Mouse (Mus musculus): ENCODE measurements around the gene Hddc2.

The Hddc2 gene

GRCm38 (mm10) chr10:31312865-31313848, at the start of gene Hddc2:
Hddc2 (plus strand) TSS chr10:31313383.
- DNase-seq (ENCODE audit: low spot score): peak; percentile 89

GRCm38 (mm10) chr10:31272738-31273137, 40.4 kb upstream of the Hddc2 start:
- DNase-seq (ENCODE audit: low spot score): no peak

GRCm38 (mm10) chr10:31273171-31273570, 40.0 kb upstream of the Hddc2 start:
- DNase-seq (ENCODE audit: low spot score): no peak

DNA sequence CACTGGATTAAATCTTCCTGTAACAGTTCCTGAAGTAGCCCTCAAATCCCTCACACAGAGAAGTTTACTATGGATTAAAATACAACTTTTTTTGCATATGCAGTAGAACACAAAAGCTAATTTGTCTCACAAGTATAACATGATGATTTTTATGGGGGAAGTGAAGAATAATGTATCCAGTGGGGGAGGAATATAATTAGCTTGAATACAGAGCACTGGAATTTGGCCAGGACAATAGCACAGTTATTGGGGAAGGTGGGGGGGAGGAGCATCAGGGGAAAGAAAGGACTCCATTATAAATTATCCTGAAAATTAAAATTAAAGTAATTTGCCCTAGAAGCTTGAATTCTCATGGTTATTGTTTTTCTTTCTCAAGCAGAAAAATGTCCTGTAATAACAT, 25.4 kb upstream of the Hddc2 start:
- DNase-seq (ENCODE audit: low spot score): no peak

DNA sequence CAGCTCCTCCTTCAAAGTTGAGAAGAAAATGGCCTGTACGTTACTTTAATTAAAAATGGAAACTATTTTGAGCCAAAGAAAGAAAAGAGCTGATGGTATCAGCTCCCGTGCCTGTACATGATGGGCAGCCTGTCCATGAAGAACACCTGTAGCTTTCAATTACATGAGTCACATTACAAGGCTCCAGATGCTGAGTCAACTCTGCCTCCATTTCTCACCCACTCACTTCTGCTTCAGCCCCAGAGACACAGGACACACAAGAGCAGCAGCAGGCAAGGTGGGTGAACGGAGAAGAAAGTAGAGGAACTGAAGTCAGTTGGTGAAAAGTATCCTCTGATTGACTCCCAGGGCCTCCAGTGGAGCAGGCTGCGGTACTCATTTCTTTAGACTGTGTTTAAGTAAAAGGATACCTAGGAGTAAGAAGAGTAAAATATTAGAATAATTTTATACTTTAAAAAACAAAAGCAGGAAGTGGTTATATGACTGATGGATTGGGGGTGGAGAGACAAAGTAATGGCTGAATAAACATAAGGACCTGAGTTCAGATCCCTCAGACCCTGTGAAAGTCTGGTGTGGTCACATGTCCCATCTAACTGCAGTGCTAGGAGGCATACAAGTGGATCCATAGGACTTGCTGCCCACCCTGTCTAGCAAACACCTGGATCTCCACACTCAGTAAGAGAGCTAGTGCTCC, 24.3 kb upstream of the Hddc2 start:
- no peak for DNase-seq (ENCODE audit: low spot score)

GRCm38 (mm10) chr10:31295705-31296104, 17.5 kb upstream of the Hddc2 start:
- DNase-seq (ENCODE audit: low spot score): no peak

- no peak for DNase-seq (ENCODE audit: low spot score)
Observed at GRCm38 (mm10) chr10:31296458-31296857, 16.7 kb upstream of the Hddc2 start.

DNA sequence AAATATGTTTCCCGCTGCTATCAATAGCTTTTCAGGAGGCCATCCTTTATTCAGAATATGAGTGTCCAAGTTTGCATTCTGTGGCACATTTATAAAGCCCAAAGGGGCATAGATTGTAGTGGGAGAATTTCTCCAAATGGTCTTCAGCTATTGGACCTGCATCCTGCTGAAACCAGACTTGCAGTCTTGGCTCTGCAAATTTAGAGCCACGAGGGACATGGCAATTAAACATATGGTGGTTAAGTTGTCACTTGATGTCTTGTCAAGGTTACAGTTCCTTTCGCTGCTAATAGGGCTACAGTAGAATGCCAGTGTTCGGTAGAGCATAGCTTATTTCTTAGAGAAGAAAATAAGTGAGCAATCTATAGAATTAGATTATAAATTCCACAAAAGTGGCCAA, 16.1 kb upstream of the Hddc2 start:
- no peak for DNase-seq (ENCODE audit: low spot score)

DNA sequence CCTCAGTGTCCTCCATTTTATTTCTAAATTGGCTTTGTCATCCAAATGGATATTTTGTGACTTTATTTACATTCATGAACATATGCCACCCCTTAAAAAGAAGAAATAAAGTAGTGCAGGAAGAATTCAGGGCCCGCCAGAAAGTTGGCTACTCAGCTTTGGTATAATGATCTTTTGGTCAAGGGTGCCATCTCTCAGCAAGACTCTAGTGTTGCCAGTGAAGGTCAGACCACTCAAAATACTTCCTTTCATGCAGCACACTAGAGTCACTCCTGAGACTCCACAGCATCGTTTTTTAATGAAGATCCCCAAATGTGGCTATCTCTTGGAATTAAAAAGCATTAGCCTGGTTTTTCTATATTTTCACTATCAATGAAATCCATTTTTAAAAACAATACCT, 14.9 kb upstream of the Hddc2 start:
- DNase-seq (ENCODE audit: low spot score): no peak

DNA sequence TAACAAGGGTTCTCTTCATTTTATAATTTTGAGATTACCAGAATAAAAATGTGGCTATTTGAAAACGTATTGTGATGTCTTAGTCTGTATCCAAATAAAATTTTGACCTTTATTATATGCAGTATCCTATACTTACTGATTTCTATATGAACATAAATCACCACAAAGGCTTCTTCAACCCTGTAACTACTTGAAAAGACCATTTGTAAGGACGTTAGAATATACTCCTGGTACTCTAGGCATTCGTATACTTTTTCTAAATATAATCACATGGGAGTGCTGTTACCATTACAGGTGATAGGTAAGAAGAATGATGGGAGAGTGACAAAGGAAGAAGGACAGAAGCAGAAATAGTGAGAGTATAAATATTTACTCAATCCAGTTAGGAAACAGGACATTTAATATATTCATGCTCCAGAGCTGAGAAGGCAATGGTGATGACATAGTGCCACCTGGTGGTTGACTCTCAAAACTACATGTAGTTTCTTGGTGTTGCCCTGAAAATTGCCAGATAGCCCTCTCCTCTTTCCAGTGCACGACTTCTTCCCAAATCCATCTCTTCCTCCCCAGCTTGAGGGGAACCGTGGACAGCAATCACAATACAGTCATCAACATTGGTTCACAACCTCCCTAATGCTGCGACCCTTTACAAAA, 14.1 kb upstream of the Hddc2 start:
- peak; percentile 81 for DNase-seq (ENCODE audit: low spot score)

- DNase-seq (ENCODE audit: low spot score): no peak
Observed at GRCm38 (mm10) chr10:31300292-31300691, 12.9 kb upstream of the Hddc2 start.

DNA sequence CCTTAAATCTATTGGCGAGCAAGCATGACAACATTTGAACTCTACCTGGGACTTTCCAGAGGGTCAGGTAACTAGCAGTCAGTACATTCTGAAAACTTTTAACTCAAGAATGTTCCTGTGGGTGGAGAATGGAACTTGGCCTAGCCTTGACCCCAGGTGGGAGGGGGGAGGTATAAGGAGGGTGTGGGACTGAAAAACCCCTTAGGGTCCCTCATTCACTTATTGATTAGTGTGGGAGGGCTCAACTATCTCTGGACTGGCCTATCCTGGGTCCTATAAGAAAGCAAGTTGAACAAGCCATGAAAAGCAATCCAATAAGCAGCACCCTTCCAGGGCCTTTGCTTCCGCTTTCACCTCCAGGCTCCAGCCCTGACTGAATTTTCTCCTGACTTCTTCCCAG, 9.7 kb upstream of the Hddc2 start:
- DNase-seq (ENCODE audit: low spot score): no peak

DNA sequence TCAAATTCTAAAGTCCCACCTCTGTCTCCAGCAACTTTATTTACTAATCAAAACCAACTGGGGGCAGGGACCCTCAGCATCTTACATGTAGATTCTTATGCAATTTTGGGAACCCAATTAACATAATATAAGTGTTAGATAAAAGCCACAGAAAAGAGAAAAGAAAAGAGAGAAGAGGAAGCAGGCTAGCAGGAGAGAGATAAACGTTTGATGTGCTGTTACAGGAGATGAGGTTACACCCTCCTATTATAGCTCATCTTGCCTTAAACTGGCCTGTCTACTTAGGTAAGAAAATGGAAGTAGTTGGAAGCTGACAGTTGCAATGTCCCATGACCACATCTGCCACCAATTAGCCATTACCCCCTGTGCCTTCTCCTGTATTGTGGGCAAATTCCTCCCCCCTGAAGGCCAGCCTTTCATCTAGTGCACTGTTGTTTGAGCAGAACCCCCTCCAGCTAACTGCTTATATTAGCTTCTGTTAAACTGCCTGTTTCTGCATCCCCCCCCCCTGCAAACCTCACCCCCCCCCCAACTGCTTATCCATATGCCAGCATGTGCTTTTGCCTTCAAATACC, 6.1 kb upstream of the Hddc2 start:
- DNase-seq (ENCODE audit: low spot score): no peak

DNA sequence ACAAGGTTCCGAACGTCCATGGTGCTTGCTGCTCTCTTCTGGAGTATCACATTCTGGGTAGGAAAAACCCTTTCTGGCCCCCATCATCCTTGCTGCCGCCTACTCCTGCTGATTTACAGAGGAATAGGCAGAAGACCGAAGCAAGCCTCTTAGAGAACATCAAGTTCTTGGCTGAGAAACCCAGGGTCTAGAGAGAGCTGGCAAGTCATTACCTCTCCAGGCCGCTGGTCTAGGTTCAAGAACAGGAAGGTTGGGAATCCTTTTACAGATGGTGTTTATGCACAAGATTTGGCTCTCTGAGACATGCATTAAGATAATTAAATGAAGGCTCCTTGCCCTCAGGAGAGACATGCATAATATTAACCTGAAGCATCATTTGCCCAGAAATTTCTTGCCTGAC, 5.3 kb downstream of the Hddc2 start:
- DNase-seq (ENCODE audit: low spot score): no peak

DNA sequence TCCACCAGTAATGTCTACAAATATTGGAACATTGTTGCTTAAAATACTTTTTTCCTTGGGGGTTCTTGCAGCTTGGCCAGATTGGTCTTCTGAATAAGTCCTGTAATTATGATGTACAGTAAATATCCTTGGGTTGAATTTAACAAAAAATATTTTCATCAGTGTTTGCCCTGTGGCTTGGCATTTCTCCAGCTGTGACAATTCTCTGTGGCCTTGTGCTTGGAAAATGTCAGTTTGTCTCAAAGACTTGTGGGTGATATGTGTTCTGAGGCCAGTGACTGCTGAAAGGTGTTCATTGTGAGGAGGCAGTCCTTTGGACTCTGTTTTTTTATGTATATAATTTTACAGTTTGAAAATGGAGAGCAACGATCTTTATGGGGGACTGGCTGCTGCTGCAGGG, 16.3 kb downstream of the Hddc2 start:
- DNase-seq (ENCODE audit: low spot score): no peak

DNA sequence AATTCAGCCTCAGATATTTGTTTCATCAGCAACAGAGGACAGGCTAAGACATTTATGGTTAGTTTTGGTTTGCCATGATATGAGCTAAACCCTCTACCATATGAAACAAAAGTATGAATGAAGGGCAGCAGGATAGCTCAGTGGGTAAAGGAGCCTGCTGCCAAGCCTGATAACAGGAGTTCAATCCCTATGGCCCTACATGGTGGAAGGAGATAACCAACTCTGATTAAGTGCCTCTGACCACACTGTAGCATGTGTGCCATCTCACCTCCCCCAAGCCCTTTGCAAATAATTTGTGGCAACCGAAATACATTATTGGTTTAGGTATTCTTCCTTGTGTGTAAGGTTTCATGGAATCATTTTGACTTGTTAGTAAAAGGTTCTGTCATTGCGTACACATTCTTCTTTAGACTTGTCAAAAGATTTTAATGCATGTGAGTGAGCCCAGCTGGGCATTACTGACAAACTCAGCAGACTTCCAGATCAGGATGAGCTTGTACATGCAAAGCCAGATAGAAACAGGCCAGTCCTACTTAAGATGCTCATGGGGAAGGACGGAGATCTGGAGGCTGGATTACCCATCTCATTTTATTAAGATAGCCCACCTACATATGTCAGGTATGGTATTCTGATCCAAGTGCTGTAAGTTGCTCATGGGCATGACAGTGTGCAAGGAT, 17.2 kb downstream of the Hddc2 start:
- no peak for DNase-seq (ENCODE audit: low spot score)

- DNase-seq (ENCODE audit: low spot score): peak; percentile 47
Observed at GRCm38 (mm10) chr10:31331225-31331775, 18.1 kb downstream of the Hddc2 start.

- no peak for DNase-seq (ENCODE audit: low spot score)
Observed at GRCm38 (mm10) chr10:31336432-31336831, 23.2 kb downstream of the Hddc2 start.

DNA sequence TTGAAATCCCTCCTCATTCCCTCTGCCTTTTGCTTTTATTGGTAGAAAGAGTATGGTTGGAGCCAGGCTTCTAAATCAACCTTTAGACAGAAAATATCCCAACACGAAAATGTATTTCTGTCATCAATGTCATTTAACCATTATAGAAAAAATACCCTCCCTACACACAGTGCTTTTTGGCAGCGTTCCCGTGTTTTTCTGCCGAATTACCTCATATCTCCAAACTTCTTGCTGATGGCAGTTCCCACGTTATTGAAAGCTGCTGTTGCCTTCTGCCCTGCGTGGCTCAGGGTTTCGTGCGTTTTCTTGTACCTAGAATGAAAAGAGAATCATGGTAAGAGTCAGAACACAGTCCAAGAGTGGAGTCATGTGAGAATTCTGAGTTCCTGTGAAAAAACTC, 33.2 kb downstream of the Hddc2 start:
- no peak for DNase-seq (ENCODE audit: low spot score)

DNA sequence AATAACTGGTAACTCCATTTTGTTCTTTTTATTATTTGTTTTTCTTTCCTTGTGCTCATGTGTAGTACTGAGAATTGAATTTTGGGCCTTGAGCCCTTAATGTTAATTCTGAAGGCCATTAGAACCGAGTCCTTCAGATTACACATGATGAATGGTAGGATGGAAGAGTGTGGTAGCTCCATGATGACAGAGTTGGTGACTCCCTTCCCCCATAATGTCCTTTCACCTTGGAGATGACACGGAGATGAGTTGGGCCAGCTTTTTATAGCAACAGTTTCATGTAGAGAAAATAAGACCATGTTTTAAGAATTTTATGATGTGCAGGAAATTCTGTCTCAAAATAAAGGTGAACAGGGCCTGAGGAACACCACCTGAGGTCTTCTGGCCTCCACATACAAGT, 37.9 kb downstream of the Hddc2 start:
- DNase-seq (ENCODE audit: low spot score): no peak

DNA sequence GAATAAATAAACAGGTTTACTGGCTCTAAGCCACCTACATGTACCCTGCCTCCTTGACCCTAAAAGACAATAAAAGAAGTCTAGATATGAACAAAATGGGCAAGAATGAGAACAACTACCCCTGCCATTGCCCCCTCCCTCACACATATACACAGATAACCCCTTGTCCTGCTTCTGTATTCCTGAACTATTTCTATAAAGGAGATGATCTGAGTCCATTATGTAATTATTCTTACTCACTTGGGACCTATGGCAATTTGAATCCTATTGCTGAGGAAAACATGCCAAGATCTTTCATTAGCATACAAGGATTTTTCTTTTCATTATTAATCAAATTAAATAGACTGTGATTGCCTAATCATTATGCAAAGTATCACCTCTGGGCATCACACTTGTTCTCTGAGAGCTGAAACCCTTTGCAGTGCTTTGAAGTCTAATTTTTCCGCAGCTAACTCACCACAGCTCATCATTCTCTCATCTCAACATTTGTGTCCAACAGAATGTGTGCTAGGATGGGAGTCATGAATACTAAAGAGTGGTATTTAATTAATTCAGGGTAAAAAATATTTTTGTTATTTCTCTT, 39.8 kb downstream of the Hddc2 start:
- DNase-seq (ENCODE audit: low spot score): no peak
